Mouse (Mus musculus) hindbrain, embryonic 11.5 days (tissue): ENCODE data around the gene Fbxw7. TPM values are rescaled to one million over a fixed set of nuclear protein-coding genes. Genes with fewer than 3 reads are reported as not detected.

Experiments
- ATAC-seq: fragments of 200-750 bp; cut with Nextera tagmentation; 2 replicates; pipeline ENCODE4 v1.8.0; 2017; ENCODE audit warnings: mild to moderate bottlenecking, moderate TSS enrichment, moderate library complexity; ENCODE audit not compliant: low FRiP score
- DNase-seq: peaks from one replicate; pipeline ENCODE4 v3.0.0-alpha.2; 2015; ENCODE audit warnings: low spot score
- H3K27ac ChIP-seq: fragments of 300-500 bp; sonication (generic); 2 replicates; pipeline ENCODE4 v1.5.1; 2014; ENCODE audit warnings: mild to moderate bottlenecking, low read depth, low read length
- H3K27me3 ChIP-seq: fragments of 300-500 bp; sonication (generic); 2 replicates; pipeline ENCODE4 v1.6.1; 2014; ENCODE audit warnings: mild to moderate bottlenecking, low read length, moderate library complexity, mixed read lengths; ENCODE audit not compliant: control insufficient read depth, insufficient read depth
- H3K36me3 ChIP-seq: fragments of 300-500 bp; sonication (generic); 2 replicates; pipeline ENCODE4 v1.6.1; 2014; ENCODE audit warnings: mild to moderate bottlenecking, low read length, moderate library complexity, mixed read lengths; ENCODE audit not compliant: control insufficient read depth, insufficient read depth
- H3K4me1 ChIP-seq: fragments of 300-500 bp; sonication (generic); replicated peaks from 2 replicates; pipeline ENCODE4 v1.6.1; 2014; ENCODE audit warnings: low read length, mixed read lengths; ENCODE audit not compliant: control insufficient read depth, insufficient read depth
- H3K4me2 ChIP-seq: fragments of 300-500 bp; sonication (generic); replicated peaks from 2 replicates; pipeline ENCODE4 v1.6.1; 2014; ENCODE audit warnings: mild to moderate bottlenecking, low read depth, low read length
- H3K4me3 ChIP-seq: fragments of 300-500 bp; sonication (generic); 2 replicates; pipeline ENCODE4 v1.5.1; 2014; ENCODE audit warnings: low read depth, low read length
- H3K9ac ChIP-seq: fragments of 300-500 bp; sonication (generic); 2 replicates; pipeline ENCODE4 v1.6.1; 2014; ENCODE audit warnings: low read depth, low read length
- H3K9me3 ChIP-seq: fragments of 300-500 bp; sonication (generic); 2 replicates; pipeline ENCODE4 v1.6.1; 2016; ENCODE audit warnings: low read length; ENCODE audit not compliant: control insufficient read depth
- WGBS: fragments of 180-500 bp; shearing (Covaris S2); extraction: QIAGEN DNeasy Blood & Tissue Kit; methylation state at CpG from one replicate; pipeline ENCODE4 v1.1.7; 2014; 5-methylcytosine and 5-hydroxymethylcytosine counted together
- polyA plus RNA-seq: library from polyadenylated mRNA; unstranded; fragments of >200 nt; fragmentation: Nextera tagmentation; extraction: Ambion mirVana; gene quantifications from 2 replicates; pipeline ENCODE4 v1.2.1, GENCODE M21; 2014

Fbxw7 gene
- polyA plus RNA-seq, 1 experiment from 2014 or later: 21.1 TPM

GRCm38 (mm10) chr3:84787914-84788313 lies 27.2 kb upstream of the Fbxw7 start:
- no peak overlapping the region for H3K4me2 ChIP-seq
- no peak overlapping the region for H3K27ac ChIP-seq
- ATAC-seq (no peak), DNase-seq (no peak)
- 95% methylated on average over 4 of the region's 4 CpGs for WGBS
- H3K4me3 ChIP-seq: no peak overlapping the region
- H3K27me3 ChIP-seq: no peaks in the 10 kb centered on the region
- no peaks in the 10 kb centered on the region for H3K36me3 ChIP-seq
- no peak overlapping the region for H3K9ac ChIP-seq
- no peaks in the 10 kb centered on the region for H3K9me3 ChIP-seq
- H3K4me1 ChIP-seq: no peaks in the 10 kb centered on the region

GRCm38 (mm10) chr3:84804036-84804435 lies 11.0 kb upstream of the Fbxw7 start:
- Histone ChIP-seq H3K9ac (no peak overlapping the region), H3K36me3 (no peaks in the 10 kb centered on the region), H3K9me3 (no peaks in the 10 kb centered on the region), H3K4me2 (no peak overlapping the region), H3K27ac (no peak overlapping the region), H3K4me1 (no peaks in the 10 kb centered on the region), H3K27me3 (no peaks in the 10 kb centered on the region), H3K4me3 (no peak overlapping the region)
- WGBS: 82% methylated on average over 9 of the region's 9 CpGs
- no peak for DNase-seq
- no peak for ATAC-seq

DNA sequence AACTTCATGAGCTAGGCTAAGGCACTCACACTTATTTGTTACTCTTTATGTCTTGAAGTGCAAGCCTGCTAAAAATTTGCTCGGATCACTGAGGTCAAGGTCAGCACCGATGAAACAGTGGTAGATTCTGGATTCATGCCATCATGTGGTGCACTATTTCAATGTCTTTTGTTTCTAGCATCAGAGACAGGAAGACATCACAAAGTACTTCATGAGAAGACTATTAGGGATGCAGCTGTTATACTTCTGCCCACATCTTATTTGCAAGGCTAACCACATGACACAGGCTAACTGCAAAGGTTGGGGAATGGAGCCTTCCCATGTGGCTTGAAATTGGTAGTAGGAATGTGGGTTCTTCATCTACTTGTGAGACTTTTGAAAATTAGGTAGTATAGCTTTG lies 8.9 kb upstream of the Fbxw7 start:
- no peaks in the 10 kb centered on the region for H3K4me1 ChIP-seq
- 81% methylated on average over 2 of the region's 2 CpGs for WGBS
- ATAC-seq: no peak

GRCm38 (mm10) chr3:84807826-84808225 lies 7.2 kb upstream of the Fbxw7 start:
- Histone ChIP-seq H3K4me2 (no peak overlapping the region), H3K4me3 (no peak overlapping the region), H3K27ac (no peak overlapping the region), H3K36me3 (no peaks in the 10 kb centered on the region), H3K4me1 (peaks cover under 1% of the 10 kb centered on the region; the same call in 1 of the 2 replicates), H3K9ac (no peak overlapping the region), H3K9me3 (no peaks in the 10 kb centered on the region), H3K27me3 (no peaks in the 10 kb centered on the region)
- WGBS: 81% methylated on average over 3 of the region's 3 CpGs
- no peak for DNase-seq
- ATAC-seq: no peak

More for the DNA sequence above, 8.9 kb upstream of the Fbxw7 start:
- no peak for DNase-seq
- Histone ChIP-seq H3K4me3 (no peak overlapping the region), H3K27ac (no peak overlapping the region), H3K27me3 (no peaks in the 10 kb centered on the region), H3K9me3 (no peaks in the 10 kb centered on the region), H3K36me3 (no peaks in the 10 kb centered on the region), H3K9ac (no peak overlapping the region), H3K4me2 (no peak overlapping the region)

GRCm38 (mm10) chr3:84808906-84809305 lies 6.2 kb upstream of the Fbxw7 start:
- no peaks in the 10 kb centered on the region for H3K9me3 ChIP-seq
- no peak overlapping the region for H3K4me3 ChIP-seq
- DNase-seq (no peak), ATAC-seq (no peak)
- no peak overlapping the region for H3K27ac ChIP-seq
- no peak overlapping the region for H3K9ac ChIP-seq
- H3K4me1 ChIP-seq: peaks cover 4% of the 10 kb centered on the region; the same call in 1 of the 2 replicates
- H3K27me3 ChIP-seq: no peaks in the 10 kb centered on the region
- H3K36me3 ChIP-seq: no peaks in the 10 kb centered on the region
- H3K4me2 ChIP-seq: no peak overlapping the region

GRCm38 (mm10) chr3:84810803-84811202 lies 4.3 kb upstream of the Fbxw7 start:
- no peak overlapping the region for H3K4me3 ChIP-seq
- no peaks in the 10 kb centered on the region for H3K36me3 ChIP-seq
- H3K27me3 ChIP-seq: no peaks in the 10 kb centered on the region
- H3K4me2 ChIP-seq: no peak overlapping the region
- peaks cover 4% of the 10 kb centered on the region; the same call in 1 of the 2 replicates for H3K4me1 ChIP-seq
- ATAC-seq: no peak
- H3K27ac ChIP-seq: no peak overlapping the region
- no peaks in the 10 kb centered on the region for H3K9me3 ChIP-seq
- no peak for DNase-seq
- no peak overlapping the region for H3K9ac ChIP-seq

GRCm38 (mm10) chr3:84813436-84814156 lies 1.5 kb upstream of the Fbxw7 start:
- ATAC-seq: no peak; the same call in 1 of the 2 replicates
- peak overlapping the region; percentile 67 for H3K27ac ChIP-seq
- no peak for DNase-seq

GRCm38 (mm10) chr3:84814157-84814761 lies 809 bp upstream of the Fbxw7 start:
- H3K9me3 ChIP-seq: no peaks in the 10 kb centered on the region
- peak overlapping the region; percentile 94 for H3K27ac ChIP-seq
- DNase-seq: peak; percentile 100
- WGBS: under 1% methylated on average over 28 of the region's 60 CpGs
- H3K36me3 ChIP-seq: no peaks in the 10 kb centered on the region
- ATAC-seq: peak; percentile 98
- peaks cover 4% of the 10 kb centered on the region; the same call in 1 of the 2 replicates for H3K4me1 ChIP-seq
- H3K27me3 ChIP-seq: no peaks in the 10 kb centered on the region
- H3K9ac ChIP-seq: peak overlapping the region; percentile 83
- peak overlapping the region; percentile 99 for H3K4me3 ChIP-seq
- H3K4me2 ChIP-seq: peak overlapping the region; percentile 99

More at GRCm38 (mm10) chr3:84813436-84814156, 1.5 kb upstream of the Fbxw7 start:
- under 1% methylated on average over 29 of the region's 29 CpGs for WGBS
- peak overlapping the region; percentile 51 for H3K4me2 ChIP-seq
- H3K4me1 ChIP-seq: peaks cover 4% of the 10 kb centered on the region; the same call in 1 of the 2 replicates
- H3K4me3 ChIP-seq: peak overlapping the region; percentile 99
- no peaks in the 10 kb centered on the region for H3K9me3 ChIP-seq
- no peaks in the 10 kb centered on the region for H3K27me3 ChIP-seq
- peak overlapping the region; percentile 68 for H3K9ac ChIP-seq
- no peaks in the 10 kb centered on the region for H3K36me3 ChIP-seq

DNA sequence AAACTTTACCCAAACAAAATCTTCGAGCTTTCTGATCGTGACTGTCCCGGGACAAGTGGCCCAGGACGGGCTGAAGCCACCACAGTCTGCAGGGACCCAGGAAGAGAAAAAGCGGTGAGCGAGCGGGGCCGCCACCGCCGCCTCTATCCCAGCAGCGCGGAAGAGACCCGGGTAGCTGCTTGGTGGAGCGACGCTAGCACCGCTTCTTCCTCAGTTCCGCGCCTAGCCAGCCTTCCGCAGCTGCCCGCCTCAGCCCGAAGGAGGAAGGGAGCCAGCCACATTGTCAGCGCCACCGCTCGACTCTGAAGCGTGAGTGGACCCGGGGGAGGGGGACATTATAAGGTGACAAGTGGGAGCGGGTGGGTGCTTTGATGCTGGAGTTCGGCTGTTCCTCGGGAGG lies 393 bp downstream of the Fbxw7 start:
- ATAC-seq (peak; percentile 8; the same call in 1 of the 2 replicates), DNase-seq (peak; percentile 50)
- Histone ChIP-seq H3K4me2 (peak overlapping the region; percentile 99), H3K4me3 (peak overlapping the region; percentile 99), H3K27ac (no peak overlapping the region), H3K9me3 (no peaks in the 10 kb centered on the region), H3K36me3 (no peaks in the 10 kb centered on the region), H3K9ac (peak overlapping the region; percentile 83), H3K27me3 (no peaks in the 10 kb centered on the region), H3K4me1 (peaks cover 4% of the 10 kb centered on the region; the same call in 1 of the 2 replicates)
- 0% methylated on average over 24 of the region's 29 CpGs for WGBS
